Mouse (Mus musculus) E14TG2a.4 (cell line): ENCODE measurements around the gene Alk.
A peak's percentile ranks its signal among the peaks of the same experiment; 100 is the strongest.

Experiments
- H3K27me3 ChIP-seq: 2 replicates; pipeline ENCODE4 v1.6.1; 2014; ENCODE audit warnings: low read length, control low read depth; ENCODE audit not compliant: insufficient read depth
- H3K36me3 ChIP-seq: 2 replicates; pipeline ENCODE4 v1.6.1; 2014; ENCODE audit warnings: low read length, control low read depth; ENCODE audit not compliant: insufficient read depth
- H3K4me1 ChIP-seq: replicated peaks from 2 replicates; pipeline ENCODE4 v1.6.1; 2014; ENCODE audit warnings: low read depth, low read length, control low read depth
- H3K4me3 ChIP-seq: replicated peaks from 2 replicates; pipeline ENCODE4 v1.5.1; 2014; ENCODE audit warnings: mild to moderate bottlenecking, low read length
- H3K9me3 ChIP-seq: 2 replicates; pipeline ENCODE4 v1.6.1; 2014; ENCODE audit warnings: low read length, control low read depth
- CTCF ChIP-seq: conservative IDR thresholded peaks from 2 replicates; pipeline ENCODE4 v1.5.1; 2014; ENCODE audit warnings: low read length
- NANOG ChIP-seq: IDR thresholded peaks from 2 replicates; pipeline ENCODE4 v1.6.1; 2014; ENCODE audit warnings: borderline replicate concordance, low read length, mixed read lengths
- POU5F1 ChIP-seq: IDR thresholded peaks from 2 replicates; pipeline ENCODE4 v1.6.1; 2014; ENCODE audit warnings: low read length, borderline replicate concordance

The Alk gene

GRCm38 (mm10) chr17:72604610-72604980 lies at the start of gene Alk:
Alk (minus strand) TSS chr17:72604627.
- H3K4me1 ChIP-seq = peaks cover 17% of the 10 kb centered on the region
- H3K9me3 ChIP-seq = no peaks in the 10 kb centered on the region
- no peaks in the 10 kb centered on the region for H3K36me3 ChIP-seq
- peaks cover 57% of the 10 kb centered on the region for H3K27me3 ChIP-seq
- peak within 1 kb of the TSS; percentile 87 for H3K4me3 ChIP-seq
- no peak for TF ChIP-seq CTCF
- no peak for TF ChIP-seq NANOG
- TF ChIP-seq POU5F1 = no peak

- H3K27me3 ChIP-seq = peaks cover 6% of the 10 kb centered on the region; the same call in 1 of the 2 replicates
- no peaks in the 10 kb centered on the region for H3K4me1 ChIP-seq
- TF ChIP-seq NANOG (no peak), POU5F1 (no peak), CTCF (no peak)
- no peaks in the 10 kb centered on the region for H3K36me3 ChIP-seq
- H3K4me3 ChIP-seq = no peak overlapping the region
- H3K9me3 ChIP-seq = no peaks in the 10 kb centered on the region
Measured at GRCm38 (mm10) chr17:72652801-72653200, 48.4 kb upstream of the Alk start.

- H3K36me3 ChIP-seq = no peaks in the 10 kb centered on the region
- H3K4me1 ChIP-seq = no peaks in the 10 kb centered on the region
- TF ChIP-seq NANOG (no peak), CTCF (no peak), POU5F1 (no peak)
- 0 out of 2 replicates have a peak, but pooled peaks cover 3% of the 10 kb centered on the region for H3K27me3 ChIP-seq
- 0 out of 2 replicates have a peak, but pooled peaks cover 6% of the 10 kb centered on the region for H3K9me3 ChIP-seq
- no peak overlapping the region for H3K4me3 ChIP-seq
Measured at GRCm38 (mm10) chr17:72648607-72649217, 44.3 kb upstream of the Alk start.

GRCm38 (mm10) chr17:72646167-72646566 lies 41.7 kb upstream of the Alk start:
- no peak overlapping the region for H3K4me3 ChIP-seq
- 0 out of 2 replicates have a peak, but pooled peaks cover 3% of the 10 kb centered on the region for H3K27me3 ChIP-seq
- no peaks in the 10 kb centered on the region for H3K4me1 ChIP-seq
- TF ChIP-seq NANOG (no peak), POU5F1 (no peak), CTCF (no peak)
- H3K36me3 ChIP-seq = no peaks in the 10 kb centered on the region
- 0 out of 2 replicates have a peak, but pooled peaks cover 6% of the 10 kb centered on the region for H3K9me3 ChIP-seq

GRCm38 (mm10) chr17:72640095-72640494 lies 35.7 kb upstream of the Alk start:
- peaks cover 11% of the 10 kb centered on the region for H3K4me1 ChIP-seq
- H3K27me3 ChIP-seq = no peaks in the 10 kb centered on the region
- H3K9me3 ChIP-seq = 0 out of 2 replicates have a peak, but pooled peaks cover 6% of the 10 kb centered on the region
- H3K36me3 ChIP-seq = no peaks in the 10 kb centered on the region
- TF ChIP-seq POU5F1 (no peak), NANOG (no peak)
- no peak overlapping the region for H3K4me3 ChIP-seq

- no peak for TF ChIP-seq CTCF
- TF ChIP-seq POU5F1 = no peak
- TF ChIP-seq NANOG = no peak
- peaks cover 11% of the 10 kb centered on the region for H3K4me1 ChIP-seq
- H3K36me3 ChIP-seq = no peaks in the 10 kb centered on the region
- H3K27me3 ChIP-seq = no peaks in the 10 kb centered on the region
- no peak overlapping the region for H3K4me3 ChIP-seq
- 0 out of 2 replicates have a peak, but pooled peaks cover 1% of the 10 kb centered on the region for H3K9me3 ChIP-seq
Measured at GRCm38 (mm10) chr17:72639400-72639799, 35.0 kb upstream of the Alk start.

- Histone ChIP-seq H3K4me1 (peaks cover 17% of the 10 kb centered on the region), H3K9me3 (no peaks in the 10 kb centered on the region), H3K27me3 (peaks cover 45% of the 10 kb centered on the region), H3K4me3 (no peak overlapping the region), H3K36me3 (no peaks in the 10 kb centered on the region)
- no peak for TF ChIP-seq NANOG
- peak; percentile 69 for TF ChIP-seq CTCF
Measured at GRCm38 (mm10) chr17:72606251-72606650, 1.8 kb upstream of the Alk start.

- TF ChIP-seq NANOG = no peak
- no peak for TF ChIP-seq POU5F1
- TF ChIP-seq CTCF = no peak
- H3K4me3 ChIP-seq = peak overlapping the region; percentile 87
- H3K36me3 ChIP-seq = no peaks in the 10 kb centered on the region
- H3K9me3 ChIP-seq = no peaks in the 10 kb centered on the region
- H3K27me3 ChIP-seq = peaks cover 60% of the 10 kb centered on the region
- H3K4me1 ChIP-seq = peaks cover 17% of the 10 kb centered on the region
Measured at GRCm38 (mm10) chr17:72603886-72604609, 379 bp downstream of the Alk start.
